Mouse (Mus musculus): ENCODE data around the gene Itgb3.

- TF ChIP-seq POLR2A (IDR thresholded peaks at IDR 0.05; ENCODE audit: low read depth, low read length) (0 out of 2 replicates have a peak, but pooled peaks have one; percentile 7), CTCF (IDR thresholded peaks at IDR 0.05; ENCODE audit: extremely low read depth, insufficient read depth, insufficient read length, insufficient replicate concordance) (no peak)
Observed at GRCm38 (mm10) chr11:104581446-104582307, 26.1 kb upstream of the Itgb3 start.

Data from spleen, adult 2 months (tissue).